Mouse (Mus musculus) forebrain, embryonic 11.5 days (tissue): ENCODE measurements at regions not wholly inside any gene's neighbourhood (a gene's known extent, or its start where the extent isn't known, plus 50 kb on each side); places are given as distances from the start of the nearest gene placed in this dataset.

Experiments used
- ATAC-seq: fragments of 200-750 bp; cut with Nextera tagmentation; replicated peaks from 2 replicates; pipeline ENCODE4 v1.8.0; 2017; ENCODE audit warnings: moderate TSS enrichment; ENCODE audit not compliant: low FRiP score
- DNase-seq: peaks from one replicate; pipeline ENCODE4 v3.0.0-alpha.2; 2017; ENCODE audit warnings: low spot score
- H3K27ac ChIP-seq: fragments of 300-500 bp; sonication (generic); 2 replicates; pipeline ENCODE4 v1.5.1; 2014; ENCODE audit warnings: low read depth, low read length
- H3K27me3 ChIP-seq: fragments of 300-500 bp; sonication (generic); 2 replicates; pipeline ENCODE4 v1.6.1; 2014; ENCODE audit warnings: mild to moderate bottlenecking, low read length, mixed read lengths; ENCODE audit not compliant: control insufficient read depth, insufficient read depth
- H3K36me3 ChIP-seq: fragments of 300-500 bp; sonication (generic); 2 replicates; pipeline ENCODE4 v1.6.1; 2014; ENCODE audit warnings: mild to moderate bottlenecking, low read length, moderate library complexity, mixed read lengths; ENCODE audit not compliant: control insufficient read depth, insufficient read depth
- H3K4me1 ChIP-seq: fragments of 300-500 bp; sonication (generic); replicated peaks from 2 replicates; pipeline ENCODE4 v1.6.1; 2014; ENCODE audit warnings: low read length, mixed read lengths; ENCODE audit not compliant: control insufficient read depth, insufficient read depth
- H3K4me2 ChIP-seq: fragments of 300-500 bp; sonication (generic); 2 replicates; pipeline ENCODE4 v1.6.1; 2014; ENCODE audit warnings: low read depth, mild to moderate bottlenecking, low read length, moderate library complexity, mixed read lengths; ENCODE audit not compliant: severe bottlenecking
- H3K4me3 ChIP-seq: fragments of 300-500 bp; sonication (generic); 2 replicates; pipeline ENCODE4 v1.5.1; 2014; ENCODE audit warnings: low read depth, low read length
- H3K9ac ChIP-seq: fragments of 300-500 bp; sonication (generic); 2 replicates; pipeline ENCODE4 v1.6.1; 2014; ENCODE audit warnings: low read length
- H3K9me3 ChIP-seq: fragments of 300-500 bp; sonication (generic); 2 replicates; pipeline ENCODE4 v1.6.1; 2016; ENCODE audit warnings: low read length, mixed read lengths; ENCODE audit not compliant: control insufficient read depth
- WGBS: fragments of 180-500 bp; shearing (Covaris S2); extraction: QIAGEN DNeasy Blood & Tissue Kit; methylation state at CpG from one replicate; pipeline ENCODE4 v1.1.7; 2014; 5-methylcytosine and 5-hydroxymethylcytosine counted together

DNA sequence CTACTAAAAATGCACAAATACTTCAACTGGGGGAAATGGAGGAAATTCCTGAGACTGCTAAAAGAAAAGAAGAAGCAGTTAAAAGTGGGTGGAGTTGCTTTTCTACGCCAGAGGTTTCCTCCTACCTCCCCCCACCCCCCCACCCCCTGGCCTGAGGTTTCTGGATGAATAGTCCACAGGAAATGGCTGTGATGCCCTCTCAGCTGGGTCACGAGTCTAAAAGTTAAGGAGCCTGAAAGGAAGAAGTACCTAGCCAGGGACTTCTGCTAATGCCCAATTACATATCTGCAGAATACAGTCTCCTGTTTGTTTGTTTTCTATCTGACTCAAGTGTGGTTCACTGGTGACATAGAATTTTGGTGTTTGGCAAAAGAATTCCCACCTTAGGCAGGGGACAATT lies 169.4 kb downstream of the Mtx2 start:
- no peaks in the 10 kb centered on the region for H3K9me3 ChIP-seq
- H3K4me1 ChIP-seq = no peaks in the 10 kb centered on the region
- H3K27me3 ChIP-seq = no peaks in the 10 kb centered on the region
- H3K4me3 ChIP-seq = no peak overlapping the region
- no peak overlapping the region for H3K4me2 ChIP-seq
- no peak overlapping the region for H3K9ac ChIP-seq
- 46% methylated on average over 2 of the region's 2 CpGs for WGBS
- no peak overlapping the region for H3K27ac ChIP-seq
- ATAC-seq (no peak), DNase-seq (no peak)
- no peaks in the 10 kb centered on the region for H3K36me3 ChIP-seq

DNA sequence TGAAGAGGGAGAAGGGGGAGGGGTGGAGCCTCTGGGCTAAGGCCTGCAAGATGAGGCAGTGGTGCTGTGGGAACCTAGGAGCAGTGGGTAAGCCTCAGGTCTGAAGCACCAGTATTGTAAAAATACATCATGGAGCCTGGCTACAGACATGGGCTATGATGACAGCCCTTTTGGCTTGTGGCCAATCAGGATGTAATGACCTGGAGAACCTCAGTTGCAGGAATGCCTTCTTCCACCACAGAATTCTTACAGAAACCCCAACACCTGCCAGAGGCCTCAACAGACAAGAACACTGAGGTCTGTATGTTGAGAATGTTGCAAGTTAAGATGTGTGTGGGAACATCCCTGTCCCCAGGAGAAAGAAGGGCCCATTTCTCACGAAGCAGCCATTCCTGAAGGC lies 172.1 kb downstream of the Mtx2 start:
- H3K36me3 ChIP-seq = no peaks in the 10 kb centered on the region
- H3K27ac ChIP-seq = no peak overlapping the region
- no peak overlapping the region for H3K9ac ChIP-seq
- WGBS = 89% methylated on average over 1 of the region's 1 CpGs
- H3K4me2 ChIP-seq = no peak overlapping the region
- no peaks in the 10 kb centered on the region for H3K9me3 ChIP-seq
- DNase-seq = no peak
- ATAC-seq = no peak
- no peaks in the 10 kb centered on the region for H3K4me1 ChIP-seq
- H3K4me3 ChIP-seq = no peak overlapping the region
- no peaks in the 10 kb centered on the region for H3K27me3 ChIP-seq

DNA sequence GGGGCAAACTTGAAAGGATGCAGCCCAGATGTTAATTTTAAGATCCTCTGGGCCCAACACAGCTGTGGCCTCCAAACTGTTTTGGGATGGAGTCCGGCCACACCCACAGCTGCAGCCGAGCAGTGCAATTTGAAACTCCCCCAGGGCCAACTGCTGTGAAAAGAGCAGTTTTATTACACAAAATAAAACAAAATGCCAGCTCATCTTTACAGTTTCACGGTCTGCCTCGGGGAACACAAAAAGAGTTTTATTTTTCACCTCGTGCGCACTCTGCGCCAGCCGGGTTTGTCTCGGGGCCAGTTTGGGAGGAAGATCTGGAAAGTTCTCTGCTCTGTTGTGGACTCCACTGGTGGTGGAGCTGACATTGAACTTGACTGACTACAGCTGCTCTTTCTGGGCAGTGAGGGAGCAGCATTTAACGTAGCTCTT lies 174.8 kb downstream of the Mtx2 start:
- ATAC-seq (no peak), DNase-seq (no peak)
- Histone ChIP-seq H3K27me3 (no peaks in the 10 kb centered on the region), H3K9ac (no peak overlapping the region), H3K36me3 (no peaks in the 10 kb centered on the region), H3K4me1 (no peaks in the 10 kb centered on the region), H3K4me2 (no peak overlapping the region), H3K27ac (no peak overlapping the region), H3K9me3 (no peaks in the 10 kb centered on the region), H3K4me3 (no peak overlapping the region)
- WGBS = 66% methylated on average over 10 of the region's 10 CpGs

DNA sequence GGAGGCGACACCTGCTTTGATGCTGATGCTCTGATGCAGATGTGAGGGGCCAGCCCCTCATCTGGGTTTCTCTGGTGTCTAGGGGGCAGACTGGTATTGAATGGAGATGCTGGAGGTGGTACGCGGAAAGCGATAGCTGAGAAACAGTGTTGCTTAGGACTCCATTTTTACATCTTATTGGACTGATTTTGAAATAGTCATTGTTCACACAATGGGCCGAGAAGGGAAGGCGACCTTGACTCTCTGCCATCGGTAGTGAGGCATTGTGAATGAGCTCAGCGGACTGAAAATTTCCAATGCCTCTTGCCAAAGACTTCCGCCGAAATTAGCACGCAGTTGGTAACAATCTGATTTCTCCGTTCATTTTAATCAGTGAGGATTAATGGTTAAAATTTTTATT lies 177.0 kb downstream of the Mtx2 start:
- Histone ChIP-seq H3K4me3 (no peak overlapping the region), H3K9ac (no peak overlapping the region), H3K4me2 (no peak overlapping the region), H3K36me3 (no peaks in the 10 kb centered on the region), H3K27ac (no peak overlapping the region), H3K9me3 (no peaks in the 10 kb centered on the region), H3K27me3 (no peaks in the 10 kb centered on the region), H3K4me1 (no peaks in the 10 kb centered on the region)
- ATAC-seq (no peak), DNase-seq (no peak)
- WGBS = 75% methylated on average over 12 of the region's 12 CpGs

DNA sequence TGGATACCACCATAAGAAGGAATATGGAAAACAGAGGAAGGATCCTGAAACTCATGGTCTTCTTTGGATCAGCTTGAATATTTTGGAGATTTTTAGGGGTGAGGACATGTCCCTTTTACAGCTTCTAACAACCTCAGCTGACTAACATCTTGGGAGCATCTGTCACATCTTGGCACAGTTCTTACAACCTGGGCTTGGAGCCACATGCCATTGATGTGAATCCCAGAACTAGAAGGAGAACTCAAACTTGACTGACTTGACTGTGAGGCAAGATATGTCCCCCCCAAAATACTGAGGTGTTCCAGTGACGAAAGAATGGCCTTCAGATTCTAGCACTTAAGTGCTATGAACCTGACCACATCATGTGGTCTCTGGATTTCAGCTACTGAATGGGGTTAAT lies 182.5 kb downstream of the Mtx2 start:
- Histone ChIP-seq H3K4me2 (no peak overlapping the region), H3K36me3 (no peaks in the 10 kb centered on the region), H3K27ac (no peak overlapping the region), H3K9ac (no peak overlapping the region), H3K4me1 (no peaks in the 10 kb centered on the region), H3K9me3 (no peaks in the 10 kb centered on the region), H3K27me3 (no peaks in the 10 kb centered on the region), H3K4me3 (no peak overlapping the region)
- DNase-seq (no peak), ATAC-seq (no peak)
- 90% methylated on average over 1 of the region's 1 CpGs for WGBS

DNA sequence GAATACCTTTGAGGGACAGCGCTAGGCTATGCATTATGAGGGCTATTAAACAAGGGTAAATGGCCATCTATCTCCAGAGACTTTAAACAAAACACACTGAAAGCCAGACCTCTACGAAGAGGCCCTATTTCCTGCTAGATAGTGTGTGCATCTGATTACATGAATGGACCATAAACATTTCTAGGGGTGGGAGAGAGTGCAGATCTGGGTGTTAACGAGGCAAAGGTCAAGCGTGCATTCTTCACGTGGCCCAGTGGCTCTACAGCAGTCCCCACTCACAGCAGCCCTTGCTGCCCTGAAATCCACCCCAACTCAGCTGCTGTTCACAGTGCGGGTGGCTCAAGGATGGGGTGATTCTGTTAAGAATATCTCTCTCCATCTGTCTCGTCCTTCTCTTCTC lies 185.0 kb downstream of the Mtx2 start:
- DNase-seq (no peak), ATAC-seq (no peak)
- no peaks in the 10 kb centered on the region for H3K36me3 ChIP-seq
- H3K9ac ChIP-seq = no peak overlapping the region
- no peak overlapping the region for H3K4me3 ChIP-seq
- no peak overlapping the region for H3K27ac ChIP-seq
- H3K27me3 ChIP-seq = no peaks in the 10 kb centered on the region
- WGBS = 67% methylated on average over 7 of the region's 7 CpGs
- H3K4me1 ChIP-seq = no peaks in the 10 kb centered on the region
- no peaks in the 10 kb centered on the region for H3K9me3 ChIP-seq
- H3K4me2 ChIP-seq = no peak overlapping the region

DNA sequence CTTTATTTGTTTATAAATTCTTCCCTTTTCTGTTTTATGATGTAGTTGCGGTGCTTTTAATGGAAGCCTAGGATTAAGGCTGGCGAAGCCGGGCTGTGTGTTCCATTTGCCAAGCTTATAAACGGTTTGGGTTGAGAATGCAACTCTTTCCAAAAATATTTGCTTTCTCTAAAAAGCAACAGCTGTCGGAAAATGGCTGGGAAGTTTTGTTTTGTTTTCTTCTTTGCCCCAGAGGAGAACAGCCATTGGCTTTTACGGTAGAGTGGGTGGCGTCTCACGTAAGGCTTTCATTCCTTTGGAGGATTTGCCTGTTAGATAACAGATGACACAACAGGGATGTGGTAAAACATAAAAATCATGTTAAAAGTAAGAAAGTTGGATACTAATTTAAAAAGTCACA lies 186.4 kb downstream of the Mtx2 start:
- 86% methylated on average over 8 of the region's 8 CpGs for WGBS
- DNase-seq (no peak), ATAC-seq (no peak)

DNA sequence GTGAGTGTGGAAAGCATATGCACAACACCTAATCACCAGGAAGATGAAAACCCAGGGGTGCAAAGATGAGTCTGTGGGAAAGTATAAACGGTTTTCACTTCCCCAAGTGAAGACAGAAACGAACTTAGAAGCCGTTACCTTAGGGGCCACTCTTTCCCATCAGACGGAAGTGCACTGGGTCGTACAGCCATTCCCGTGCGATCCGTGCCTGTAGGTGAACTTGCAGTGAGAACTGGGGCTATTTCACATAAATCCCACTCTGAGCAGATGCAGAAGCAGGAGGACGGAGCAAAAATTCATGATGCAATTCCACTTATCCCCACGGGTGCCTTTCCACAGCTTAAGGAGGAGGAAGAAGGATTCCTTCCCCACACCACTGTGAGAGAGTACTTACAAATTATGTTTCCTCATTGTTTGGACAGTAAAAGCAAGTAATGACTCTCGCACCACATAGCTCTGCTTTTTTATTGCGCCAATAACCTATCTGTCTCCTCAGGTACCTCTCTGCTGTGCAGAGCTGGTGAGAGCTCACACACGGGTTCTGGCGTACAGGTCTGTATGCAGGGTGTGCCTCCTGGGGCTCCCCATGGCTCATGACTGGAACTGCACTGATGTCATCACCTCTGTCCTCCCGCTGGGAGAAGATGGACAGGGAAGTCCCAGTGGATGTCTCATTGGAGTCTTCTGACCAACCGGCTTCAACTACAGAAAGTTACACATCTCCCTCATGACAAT lies 189.6 kb downstream of the Mtx2 start:
- H3K36me3 ChIP-seq = no peaks in the 10 kb centered on the region
- DNase-seq (no peak), ATAC-seq (no peak)
- 90% methylated on average over 16 of the region's 16 CpGs for WGBS
- H3K4me1 ChIP-seq = no peaks in the 10 kb centered on the region
- no peaks in the 10 kb centered on the region for H3K9me3 ChIP-seq
- no peak overlapping the region for H3K4me3 ChIP-seq
- H3K9ac ChIP-seq = no peak overlapping the region
- H3K4me2 ChIP-seq = no peak overlapping the region
- no peaks in the 10 kb centered on the region for H3K27me3 ChIP-seq
- H3K27ac ChIP-seq = no peak overlapping the region

More for the DNA sequence above, 186.4 kb downstream of the Mtx2 start:
- Histone ChIP-seq H3K36me3 (no peaks in the 10 kb centered on the region), H3K4me2 (no peak overlapping the region), H3K4me3 (no peak overlapping the region), H3K9ac (no peak overlapping the region), H3K27me3 (no peaks in the 10 kb centered on the region), H3K9me3 (no peaks in the 10 kb centered on the region), H3K4me1 (no peaks in the 10 kb centered on the region), H3K27ac (no peak overlapping the region)

DNA sequence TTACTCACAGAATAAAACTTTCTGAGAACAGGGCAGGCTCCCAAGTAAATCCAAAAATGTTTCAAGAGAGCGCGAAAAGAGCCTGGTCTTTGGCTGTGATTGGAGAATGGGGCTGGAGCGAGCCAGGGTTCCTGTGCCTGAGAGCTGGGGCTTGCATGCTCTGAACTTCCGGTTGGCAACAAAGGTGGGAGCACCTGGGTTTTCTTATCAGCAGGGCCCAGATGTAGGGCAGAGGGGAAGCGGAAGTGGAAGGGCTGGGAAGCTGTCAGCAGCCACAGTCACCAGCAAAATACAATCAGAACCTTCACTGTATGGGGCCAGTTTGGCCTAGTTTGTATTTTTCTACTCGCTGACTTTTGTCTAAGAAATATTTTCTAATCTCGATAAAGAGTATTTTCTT lies 193.9 kb downstream of the Mtx2 start:
- no peak overlapping the region for H3K9ac ChIP-seq
- H3K4me2 ChIP-seq = no peak overlapping the region
- no peak overlapping the region for H3K4me3 ChIP-seq
- ATAC-seq (no peak), DNase-seq (no peak)
- H3K9me3 ChIP-seq = no peaks in the 10 kb centered on the region
- H3K36me3 ChIP-seq = no peaks in the 10 kb centered on the region
- no peaks in the 10 kb centered on the region for H3K27me3 ChIP-seq
- WGBS = 85% methylated on average over 7 of the region's 7 CpGs
- no peak overlapping the region for H3K27ac ChIP-seq
- H3K4me1 ChIP-seq = no peaks in the 10 kb centered on the region
